Mouse (Mus musculus) left cerebral cortex, adult 8-10 months (tissue): ENCODE measurements around the gene 4930455H04Rik. TPM values are rescaled to one million over a fixed set of nuclear protein-coding genes. Genes with fewer than 3 reads are reported as not detected.

Experiments
- DNase-seq, 2 experiments: peaks; one replicate each; pipeline ENCODE4 v3.0.0; 2022; ENCODE audit warnings: low spot score in 2 of 2
- total RNA-seq, 4 experiments: library from RNA; stranded (reverse); gene quantifications; 2 replicates each; pipeline ENCODE4 v1.2.4; 2022

4930455H04Rik gene
- total RNA-seq, 4 experiments from 2014 or later, result not detected

DNA sequence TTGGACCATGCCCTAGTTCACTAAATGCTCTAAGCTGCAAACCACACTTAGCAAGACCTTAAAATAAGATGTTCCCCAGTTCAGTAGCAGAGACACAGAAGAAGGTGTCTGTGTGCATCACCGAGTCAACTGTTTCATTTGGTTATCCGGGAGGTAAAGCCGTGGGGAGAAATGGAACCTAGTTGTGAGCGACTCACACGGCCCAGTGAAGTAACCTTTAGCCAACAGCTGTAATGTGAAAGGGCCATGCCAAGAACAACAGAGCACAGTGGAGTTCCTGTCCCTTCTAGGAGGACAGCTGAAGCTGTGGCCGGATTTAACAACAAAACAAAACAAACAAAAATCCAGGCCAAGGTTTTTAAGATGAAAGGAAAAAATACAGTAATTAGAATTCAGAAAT, 1.3 kb upstream of the 4930455H04Rik start:
- DNase-seq, result no peak

DNA sequence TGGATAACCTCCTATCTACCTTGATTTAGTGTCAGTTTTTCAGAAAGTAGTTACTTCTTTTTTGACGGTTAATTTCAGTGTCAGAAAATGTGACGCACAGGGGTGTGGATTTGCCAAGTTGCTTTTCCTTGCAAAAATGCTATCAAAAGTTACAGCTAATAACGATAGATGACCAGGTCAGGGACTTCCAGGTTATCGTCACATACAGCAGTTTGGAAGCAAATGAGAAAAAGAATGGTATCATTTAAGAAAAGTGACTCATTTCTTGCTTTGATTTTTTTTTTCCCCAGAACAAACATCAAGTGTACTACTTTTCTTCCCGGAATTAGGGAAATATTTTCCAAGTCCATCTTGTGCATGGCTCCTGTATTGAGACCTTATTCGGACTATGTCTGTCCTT, 631 bp upstream of the 4930455H04Rik start:
- DNase-seq, result no peak

DNA sequence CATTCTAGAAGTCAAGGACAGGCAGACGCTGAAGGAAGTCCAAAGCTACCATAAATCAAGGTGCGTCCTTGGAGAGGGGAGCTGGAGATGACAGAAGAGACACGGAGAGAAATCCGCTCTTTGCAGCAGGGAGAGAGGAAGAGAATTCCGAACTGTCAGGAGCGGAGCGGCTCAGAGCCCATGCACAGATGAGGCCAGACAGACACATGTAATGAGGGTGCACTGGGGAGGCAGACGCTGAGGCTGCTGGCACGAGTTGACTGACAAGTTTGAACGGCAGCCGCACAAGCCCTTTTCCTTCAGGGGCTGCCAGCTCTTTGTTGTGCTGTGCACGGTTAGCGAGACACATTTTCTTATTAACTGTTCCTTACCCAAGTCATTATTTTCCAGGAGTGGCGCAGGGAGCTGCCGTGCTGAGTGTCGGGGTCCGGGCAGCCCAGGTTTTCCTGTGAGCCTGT, 502 bp downstream of the 4930455H04Rik start, which contains the start of gene Palmd:
Palmd (minus strand) TSS at position 448 of the 458 bp plus-strand sequence.
- DNase-seq, result peak; percentile 24 to 44

DNA sequence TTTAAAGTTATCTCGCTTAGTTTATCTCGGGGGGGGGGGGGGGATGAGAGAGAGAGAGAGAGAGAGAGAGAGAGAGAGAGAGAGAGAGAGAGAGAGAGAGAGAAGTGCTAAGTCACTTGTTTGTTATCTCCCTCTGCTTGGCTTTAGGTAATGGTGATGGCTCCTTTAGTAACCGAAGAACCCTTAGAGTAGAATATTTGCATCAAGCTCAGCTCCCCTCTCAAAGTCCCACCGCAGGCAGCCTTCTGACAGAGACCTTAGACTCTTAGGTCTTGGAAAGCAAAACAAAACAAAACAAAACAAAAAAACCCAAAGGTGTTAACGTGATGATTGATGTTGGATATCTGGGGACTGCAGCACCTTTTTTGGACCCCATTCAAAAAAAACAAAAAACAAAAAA, 936 bp downstream of the 4930455H04Rik start:
- DNase-seq, result no peak

- DNase-seq, result no peak
These were observed 1.7 kb downstream of the 4930455H04Rik start for GRCm38 (mm10) chr3:116969786-116970185.

- no peak for DNase-seq
These were observed 13.9 kb downstream of the 4930455H04Rik start for GRCm38 (mm10) chr3:116981811-116982575.

DNA sequence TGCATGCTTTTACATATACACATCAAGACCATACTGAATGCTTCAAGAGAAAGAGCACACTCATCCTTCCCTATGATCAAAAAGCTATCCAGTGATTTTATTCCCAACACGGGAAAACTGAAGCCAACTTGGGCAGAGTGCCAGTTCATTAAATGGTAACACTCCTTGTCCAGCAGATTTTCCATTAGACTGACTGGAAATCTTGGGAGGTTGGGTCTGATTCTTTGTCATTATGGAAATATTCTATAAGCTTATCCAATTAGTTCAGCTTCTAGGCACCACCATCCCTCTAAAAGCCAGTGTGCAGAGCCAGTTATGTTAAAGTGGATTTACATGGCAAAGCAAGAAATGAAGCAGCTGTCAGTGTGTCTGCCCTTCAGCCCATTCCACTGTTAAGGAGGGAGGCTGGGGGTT, 17.0 kb downstream of the 4930455H04Rik start:
- no peak for DNase-seq

DNA sequence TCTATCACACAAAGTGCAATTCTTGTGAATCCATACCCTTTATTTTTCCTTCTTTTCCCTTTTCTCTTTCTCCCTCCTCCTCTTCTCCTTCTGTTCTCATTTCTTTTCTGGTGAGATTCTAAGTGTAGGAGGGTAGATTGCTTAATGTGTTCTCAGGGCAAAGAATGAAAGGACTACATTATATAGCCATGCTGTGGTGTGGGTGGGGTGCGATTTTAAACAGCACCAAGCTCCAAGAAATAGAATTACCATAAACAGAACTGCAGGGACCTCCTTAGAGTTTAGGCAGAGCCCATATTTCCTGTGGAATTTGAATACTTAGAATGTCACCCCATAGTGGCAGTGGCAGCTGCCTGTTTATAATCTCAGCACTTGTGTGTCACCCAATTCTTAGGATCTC, 17.7 kb downstream of the 4930455H04Rik start:
- DNase-seq, result peak; percentile 18 to 88

- DNase-seq, result no peak
These were observed 18.4 kb downstream of the 4930455H04Rik start for GRCm38 (mm10) chr3:116986451-116986850.

DNA sequence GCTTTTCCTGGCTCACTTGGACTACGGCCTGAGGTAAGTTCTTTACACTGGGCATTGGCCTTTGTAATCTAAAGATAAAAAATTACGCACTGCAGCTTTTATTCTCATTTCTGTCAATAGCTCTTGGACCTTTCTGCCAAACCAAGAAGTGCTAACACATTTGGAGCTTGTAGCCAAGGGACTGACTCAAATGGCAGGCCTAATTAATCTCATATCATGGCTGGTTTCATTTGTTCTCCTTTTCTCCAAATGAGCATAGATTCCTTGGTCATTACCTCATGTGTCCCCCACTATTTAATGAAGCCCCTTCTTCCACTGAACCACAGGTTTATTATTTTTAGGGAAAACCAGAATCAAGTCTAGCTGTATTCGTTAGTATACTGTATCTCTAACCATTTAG, 20.2 kb downstream of the 4930455H04Rik start:
- DNase-seq, result no peak

- no peak for DNase-seq
These were observed 23.1 kb downstream of the 4930455H04Rik start for GRCm38 (mm10) chr3:116991180-116991579.

DNA sequence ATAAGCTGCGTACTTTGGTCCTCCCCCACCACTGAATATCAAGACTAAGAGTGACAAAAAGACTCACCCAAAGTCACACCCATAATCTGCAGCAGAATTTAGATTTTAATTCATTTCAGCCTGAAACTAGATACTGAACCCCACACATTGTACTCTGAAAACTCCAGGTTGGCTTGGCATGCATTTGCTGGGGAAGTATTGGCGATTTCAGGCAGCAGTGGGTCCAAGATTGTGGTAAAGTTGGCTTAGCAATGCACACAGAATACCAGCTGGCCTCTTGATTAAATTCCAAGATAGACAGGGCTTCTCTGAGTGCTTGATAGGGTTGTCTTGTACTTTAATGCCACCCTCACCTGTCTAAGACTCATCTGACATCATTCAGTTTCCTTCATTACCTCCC, 24.9 kb downstream of the 4930455H04Rik start:
- no peak for DNase-seq

DNA sequence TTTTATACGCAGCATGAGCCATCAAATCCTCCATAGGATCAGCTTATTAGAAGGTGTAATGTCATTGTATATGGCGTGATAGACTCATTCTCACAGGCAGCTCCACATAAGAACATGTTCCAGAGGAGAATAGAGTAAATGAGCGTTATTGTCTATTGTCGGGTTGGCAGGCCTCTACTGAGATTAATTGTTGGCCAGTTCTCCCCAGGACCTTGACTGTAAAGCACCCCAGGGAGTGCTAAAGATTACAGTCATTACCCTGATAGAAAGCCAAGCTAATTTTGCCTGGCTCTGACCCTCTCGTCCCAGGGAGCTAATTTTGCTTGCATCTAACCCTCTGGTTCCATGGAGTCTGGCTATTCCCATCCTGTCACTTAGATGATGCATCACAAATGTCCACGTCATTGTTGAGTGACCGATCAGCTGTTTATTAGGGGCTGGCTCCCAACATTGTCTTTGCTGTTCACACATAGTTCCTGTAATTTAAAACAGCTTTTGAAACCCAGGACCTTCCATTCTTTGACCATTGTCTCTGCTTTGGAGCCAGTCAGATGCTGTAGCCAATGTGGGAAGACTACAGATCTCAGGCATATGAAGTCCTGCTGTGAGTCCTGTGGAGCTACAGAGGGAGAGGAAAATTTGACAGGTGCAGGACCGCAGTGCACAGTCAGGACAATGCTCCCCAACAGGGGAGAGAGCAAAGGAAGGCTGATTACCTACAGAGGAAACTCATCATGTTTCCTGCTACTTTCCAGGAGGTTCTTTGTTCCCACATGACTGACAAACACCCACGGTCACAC, 33.8 kb downstream of the 4930455H04Rik start:
- DNase-seq, result no peak

GRCm38 (mm10) chr3:117003379-117003778, 35.3 kb downstream of the 4930455H04Rik start:
- DNase-seq, result no peak

DNA sequence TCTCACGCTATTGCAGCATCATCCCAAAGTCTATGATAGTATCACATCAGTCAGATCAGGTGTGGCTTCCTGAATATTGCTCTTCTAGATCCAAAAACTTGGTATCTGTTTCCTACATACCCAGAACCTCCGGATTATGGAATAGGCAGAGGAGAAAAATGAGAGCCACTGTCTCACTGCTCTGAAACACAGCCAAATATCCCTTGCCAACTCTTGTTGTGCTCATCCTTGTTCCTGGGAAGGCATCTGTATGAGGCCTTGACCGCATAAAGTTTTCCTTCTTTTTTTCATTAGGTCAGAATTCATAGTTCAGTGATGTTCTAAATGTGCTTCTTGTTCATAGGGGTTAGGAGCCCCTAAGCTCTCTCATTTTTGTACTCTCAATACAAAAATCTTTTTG, 38.6 kb downstream of the 4930455H04Rik start:
- DNase-seq, result no peak

DNA sequence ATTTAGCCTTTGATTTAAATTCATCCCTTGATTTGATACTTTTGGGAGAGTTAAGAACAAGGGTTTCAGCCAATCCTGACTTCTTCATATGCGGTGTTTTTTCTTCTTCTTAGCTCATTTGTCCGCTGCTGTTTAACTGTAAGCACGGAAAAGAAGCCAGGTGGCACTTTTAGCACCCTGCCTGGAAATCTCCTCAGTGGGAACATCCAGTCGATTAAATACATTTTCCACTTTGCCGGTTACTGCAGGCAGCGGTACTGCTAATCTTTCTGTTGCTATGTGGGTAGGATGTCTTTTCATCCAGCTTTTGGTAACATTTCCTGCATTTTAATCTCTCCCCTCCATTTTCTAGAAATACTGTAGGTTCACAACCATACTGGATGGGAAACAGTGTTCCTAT, 39.3 kb downstream of the 4930455H04Rik start:
- peak; percentile 20 to 69 for DNase-seq

DNA sequence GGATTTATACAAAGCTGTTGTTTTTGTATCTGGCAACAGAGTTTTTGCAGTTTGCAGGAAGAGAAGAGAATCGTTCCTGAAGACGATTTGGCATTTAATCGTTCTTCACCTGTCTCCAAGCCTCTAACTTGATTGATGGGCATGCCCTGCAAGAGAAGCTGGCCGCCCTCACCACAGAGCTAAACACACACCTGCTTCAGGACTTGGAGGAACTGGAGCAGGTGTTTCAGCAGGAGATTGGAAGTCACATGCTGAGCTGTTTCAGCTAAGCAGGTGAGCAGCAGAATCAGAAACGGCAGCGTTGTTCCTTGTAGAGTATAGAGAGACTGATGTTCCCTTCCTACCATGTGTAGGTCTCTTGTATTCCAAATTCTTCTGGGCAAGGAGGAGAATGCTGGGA, 42.1 kb downstream of the 4930455H04Rik start:
- no peak for DNase-seq

- no peak for DNase-seq
These were observed 52.3 kb downstream of the 4930455H04Rik start for GRCm38 (mm10) chr3:117020319-117020718.

- no peak for DNase-seq
These were observed 53.8 kb downstream of the 4930455H04Rik start for GRCm38 (mm10) chr3:117021907-117022306.

- DNase-seq, result no peak
These were observed 56.0 kb downstream of the 4930455H04Rik start for GRCm38 (mm10) chr3:117024111-117024510.

DNA sequence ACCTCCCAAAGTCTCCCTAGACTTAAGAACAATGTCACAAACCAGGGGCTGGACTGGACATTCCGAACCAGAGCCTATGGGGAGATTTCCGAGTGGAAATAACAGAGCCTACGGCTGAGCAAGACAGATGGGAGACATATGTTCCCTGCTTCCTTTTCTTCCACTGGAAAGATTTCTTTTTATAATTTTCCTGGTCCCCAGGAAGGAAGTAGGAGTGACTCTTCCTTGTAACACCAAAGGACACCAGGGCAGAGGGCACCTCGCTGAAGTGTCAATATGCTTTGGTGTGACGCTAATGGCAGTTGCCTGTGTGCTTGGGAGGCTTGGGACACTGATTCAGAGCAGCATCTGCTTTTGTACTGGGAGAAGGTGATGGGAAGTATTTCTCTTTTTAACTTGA, 56.5 kb downstream of the 4930455H04Rik start:
- no peak for DNase-seq

GRCm38 (mm10) chr3:117025421-117025820, 57.4 kb downstream of the 4930455H04Rik start:
- no peak for DNase-seq
